Mouse (Mus musculus) kidney, adult 2 months (tissue): Measurements from ENCODE around the gene Thap3.

ENCODE experiments used
- CTCF ChIP-seq: fragments of 200-500 bp; conservative IDR thresholded peaks from 2 replicates; pipeline ENCODE4 v1.5.1; 2011; ENCODE audit warnings: low read depth, mild to moderate bottlenecking, control low read depth, low read length, moderate library complexity, mixed read lengths; ENCODE audit not compliant: insufficient read depth, insufficient read length
- POLR2A ChIP-seq: fragments of 200-500 bp; IDR thresholded peaks from one replicate; pipeline ENCODE4 v1.6.1; 2011; ENCODE audit warnings: low read depth, low read length, control low read depth

DNA sequence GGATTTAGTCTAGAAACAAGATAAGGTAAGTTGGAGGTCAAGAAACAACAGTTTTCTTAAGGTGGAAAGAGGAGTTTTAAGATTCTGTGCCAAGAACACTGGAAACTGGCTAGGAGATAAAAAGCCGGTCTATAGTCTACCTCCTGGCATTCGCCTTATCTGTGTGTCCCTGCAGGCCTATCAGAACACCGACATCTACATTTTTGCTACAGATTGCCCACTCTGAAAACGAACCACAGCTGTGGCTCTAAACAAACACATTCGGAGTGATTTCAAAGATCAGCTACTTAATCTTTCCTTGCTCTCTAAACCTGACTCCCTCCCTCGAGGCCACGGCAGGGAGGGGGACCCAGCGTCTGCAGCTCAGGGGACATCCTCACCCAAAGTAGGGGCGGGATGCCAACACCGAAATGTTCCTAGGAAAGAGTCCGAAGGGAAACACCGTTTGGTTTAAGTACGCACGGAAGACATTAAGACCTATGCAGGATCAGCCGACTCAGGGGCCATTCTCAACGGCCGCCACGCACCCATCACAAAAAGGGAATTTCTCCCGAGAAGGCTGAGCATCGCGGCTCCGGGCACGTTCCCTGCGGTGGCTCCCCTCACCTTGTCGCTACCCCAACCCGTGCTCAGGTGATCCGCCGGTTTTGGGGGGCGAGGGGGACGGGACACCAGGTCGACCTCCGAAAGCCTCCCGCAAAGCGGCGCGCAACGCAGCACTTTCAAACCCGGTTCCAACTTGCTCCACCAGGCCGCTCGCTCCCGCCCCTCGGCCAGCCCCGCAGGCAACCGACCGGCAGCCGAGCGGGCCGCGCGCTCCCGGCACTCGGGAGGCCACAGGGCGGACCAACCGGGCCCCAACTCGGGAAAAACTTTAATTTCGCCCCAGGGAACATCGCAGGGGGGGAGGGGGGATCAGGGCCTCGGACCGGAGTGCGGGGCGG lies 5.7 kb upstream of the Thap3 start:
- TF ChIP-seq CTCF (no peak), POLR2A (no peak)
